Mouse (Mus musculus): Measurements from ENCODE around the gene Etl4. TPM values are rescaled to one million over a fixed set of nuclear protein-coding genes. Genes with fewer than 3 reads are reported as not detected.
"Not testable (repeated sequence)": the region's sequence is repeated elsewhere in the genome, so short reads cannot be mapped to it uniquely, and the experiment has no call there.

The Etl4 gene
- total RNA-seq, 2 experiments from 2014 or later, result 129 TPM

DNA sequence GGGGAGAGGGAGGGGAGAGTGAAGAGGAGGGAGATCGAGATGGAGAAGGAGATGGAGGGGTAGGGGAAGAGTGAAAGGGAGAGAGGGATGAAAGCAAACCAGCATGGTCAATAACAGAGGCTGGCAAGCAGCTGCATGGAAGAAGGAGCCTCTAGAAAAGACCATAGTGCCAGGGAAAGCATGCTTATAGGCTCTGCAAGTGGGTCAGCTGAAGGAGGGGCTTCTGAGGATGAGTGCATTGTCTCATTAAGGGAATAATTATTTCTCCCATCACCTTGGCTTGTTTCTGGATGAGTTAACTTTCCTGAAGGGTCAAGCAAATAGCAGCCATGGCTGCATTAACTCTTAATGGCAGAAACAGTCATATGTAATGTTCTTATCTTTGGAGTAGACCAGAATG is 228.8 kb downstream of the Etl4 start:
- no peak for DNase-seq (ENCODE audit: low spot score in 2 of 2)
- intact Hi-C loops (cut with DNase I), result no loop called here

DNA sequence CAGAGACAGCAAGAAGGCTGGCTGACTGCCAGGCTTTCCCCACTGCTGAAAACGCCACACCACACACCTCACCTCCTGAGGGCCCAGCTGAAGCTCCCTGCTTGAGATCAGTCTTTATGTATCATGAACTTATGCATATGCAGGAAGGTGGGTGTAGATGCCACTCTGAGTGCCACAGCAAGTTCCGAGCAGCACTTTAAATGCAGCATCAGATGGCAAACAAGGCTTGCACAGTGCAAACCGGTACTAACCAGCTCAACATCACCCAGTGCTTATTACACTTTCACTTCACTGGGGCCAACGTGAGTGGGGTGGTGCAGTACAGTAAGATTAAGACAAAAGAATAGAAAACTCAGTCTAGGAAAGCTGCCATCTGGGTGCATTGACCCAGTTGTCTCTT is 235.8 kb downstream of the Etl4 start:
- intact Hi-C loops (cut with DNase I), result no loop called here
- peak; percentile 12 to 68 for DNase-seq (ENCODE audit: low spot score in 2 of 2)

DNA sequence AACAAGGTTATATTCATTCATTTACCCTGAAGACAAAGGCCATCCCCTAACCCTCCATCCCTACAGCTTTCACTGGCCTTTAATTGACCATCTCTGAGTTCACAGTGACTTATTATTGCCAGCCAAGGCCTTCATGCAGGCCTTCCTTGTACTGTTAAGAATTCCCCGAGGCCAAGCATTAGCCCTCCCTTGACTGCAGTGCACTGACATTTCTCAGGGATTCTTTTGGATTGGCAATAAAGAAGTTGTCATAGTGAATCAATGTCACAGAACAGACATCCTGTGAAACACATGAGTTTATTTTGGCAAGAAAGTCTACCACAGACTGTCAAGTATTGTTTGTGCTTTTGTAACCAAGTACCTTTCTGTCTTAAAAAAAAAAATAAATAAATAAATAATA is 257.5 kb downstream of the Etl4 start:
- DNase-seq (ENCODE audit: low spot score in 2 of 2), result no peak
- intact Hi-C loops (cut with DNase I), result no loop called here

DNA sequence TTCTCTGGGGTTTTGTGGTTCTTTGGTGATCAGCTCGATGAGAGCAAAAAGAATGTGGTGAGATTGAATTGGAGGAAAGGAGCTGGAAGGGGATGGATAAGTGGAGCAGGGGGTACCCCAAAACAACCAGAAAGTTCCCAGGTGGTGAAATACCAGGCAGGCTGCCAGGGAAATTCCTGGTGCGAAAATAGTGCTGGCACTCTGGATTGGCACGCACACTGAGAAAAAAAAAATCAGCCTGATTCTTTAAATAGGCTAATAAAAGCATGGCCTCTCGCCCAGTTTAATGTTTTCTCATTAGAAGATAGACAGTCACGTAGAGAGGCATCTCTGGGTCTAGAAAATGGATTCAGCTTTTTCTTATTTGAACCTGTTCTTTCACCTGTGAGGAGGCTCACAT is 258.0 kb downstream of the Etl4 start:
- DNase-seq (ENCODE audit: low spot score in 2 of 2), result no peak
- intact Hi-C loops (cut with DNase I), result no loop called here

DNA sequence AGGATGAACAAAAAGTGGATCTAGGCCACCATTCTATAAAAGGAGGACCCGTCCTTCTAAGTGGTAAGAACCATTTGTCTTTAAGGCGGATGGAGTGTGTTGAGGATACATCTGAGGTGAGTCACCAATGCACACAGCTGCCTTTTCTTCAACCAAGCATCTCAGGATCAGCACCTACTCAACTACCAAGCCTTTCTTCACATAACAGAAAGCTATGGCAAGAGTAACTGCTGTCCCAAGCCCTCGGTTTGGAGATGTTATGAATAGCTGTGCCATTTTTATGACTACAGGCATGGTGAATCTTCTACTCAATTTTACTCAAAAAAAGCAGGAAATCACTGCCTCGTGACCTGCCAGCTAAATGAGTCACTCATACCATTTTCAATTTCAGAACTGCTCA is 258.6 kb downstream of the Etl4 start:
- peak in 1 of 2 experiments; percentile 51 for DNase-seq (ENCODE audit: low spot score in 2 of 2)
- intact Hi-C loops (cut with DNase I), result no loop called here

DNA sequence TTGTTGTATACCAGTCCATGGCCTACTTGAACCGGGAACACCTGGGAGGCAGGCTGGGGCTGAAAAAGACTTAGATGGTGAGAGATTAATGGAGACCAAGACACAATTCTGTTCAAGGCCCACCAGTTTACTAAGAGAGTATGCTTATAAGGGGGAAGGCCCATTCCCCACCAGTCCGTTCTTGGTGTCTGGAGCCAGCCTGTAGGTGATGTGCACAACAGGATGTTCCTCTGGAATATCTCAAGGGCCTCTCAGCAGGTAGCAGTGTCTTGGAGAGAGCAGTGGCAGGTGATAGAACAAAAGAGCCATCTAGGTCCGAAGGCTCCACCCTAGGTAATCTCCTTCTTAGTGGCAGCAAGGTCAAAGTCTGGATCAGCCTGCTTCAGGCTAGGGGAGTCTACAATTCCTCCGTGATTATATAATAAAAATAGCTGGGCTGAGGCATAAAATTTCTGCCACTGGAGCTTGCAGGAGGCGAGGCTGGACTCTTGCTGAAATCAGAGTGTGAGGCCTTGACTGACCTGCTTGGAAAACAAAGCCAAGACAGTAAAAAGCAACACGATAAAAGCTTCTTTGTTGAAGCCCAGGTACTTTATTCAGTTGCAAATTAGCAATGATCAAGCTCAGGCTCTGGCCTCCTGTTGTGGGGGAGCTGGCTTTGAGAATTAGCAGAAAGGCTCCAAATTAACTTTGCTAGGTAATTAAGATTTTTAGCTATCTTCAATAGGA is 267.0 kb downstream of the Etl4 start:
- intact Hi-C loops (cut with DNase I), result not testable (repeated sequence)

DNA sequence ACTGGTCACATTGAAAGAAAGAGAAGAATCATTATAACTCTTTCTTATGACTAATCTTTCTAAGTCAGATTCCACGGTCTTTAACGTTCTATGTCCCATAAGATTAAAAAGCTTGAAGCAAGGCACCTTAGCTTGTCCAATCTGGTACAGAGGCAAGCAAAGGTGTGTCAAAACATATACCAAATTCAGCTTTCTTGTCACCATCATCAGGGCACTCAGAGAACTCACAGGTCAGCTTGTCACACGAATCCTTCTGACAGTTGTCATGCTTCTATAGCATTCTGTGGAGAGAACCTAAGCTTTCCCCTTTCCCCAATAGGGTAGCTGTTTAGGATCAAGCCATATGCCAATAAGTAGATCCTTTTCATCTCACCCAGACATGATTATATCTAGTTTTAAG is 267.7 kb downstream of the Etl4 start:
- intact Hi-C loops (cut with DNase I); DNase-seq (ENCODE audit: low spot score in 2 of 2): not testable (repeated sequence)

More for the DNA sequence above, 267.0 kb downstream of the Etl4 start:
- not testable (repeated sequence) for DNase-seq (ENCODE audit: low spot score in 2 of 2)

DNA sequence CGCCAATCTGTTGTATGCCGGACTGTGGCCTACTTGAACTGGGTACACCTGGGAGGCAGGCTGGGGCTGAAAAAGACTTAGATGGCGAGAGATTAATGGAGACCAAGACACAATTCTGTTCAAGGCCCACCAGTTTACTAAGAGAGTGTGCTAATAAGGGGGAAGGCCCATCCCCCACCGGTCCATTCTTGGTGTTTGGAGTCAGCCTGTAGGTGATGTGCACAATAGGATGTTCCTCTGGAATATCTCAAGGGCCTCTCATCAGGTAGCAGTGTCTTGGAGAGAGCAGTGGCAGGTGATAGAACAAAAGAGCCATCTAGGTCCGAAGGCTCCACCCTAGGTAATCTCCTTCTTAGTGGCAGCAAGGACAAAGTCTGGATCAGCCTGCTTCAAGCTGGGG is 271.0 kb downstream of the Etl4 start:
- intact Hi-C loops (cut with DNase I), result not testable (repeated sequence)

DNA sequence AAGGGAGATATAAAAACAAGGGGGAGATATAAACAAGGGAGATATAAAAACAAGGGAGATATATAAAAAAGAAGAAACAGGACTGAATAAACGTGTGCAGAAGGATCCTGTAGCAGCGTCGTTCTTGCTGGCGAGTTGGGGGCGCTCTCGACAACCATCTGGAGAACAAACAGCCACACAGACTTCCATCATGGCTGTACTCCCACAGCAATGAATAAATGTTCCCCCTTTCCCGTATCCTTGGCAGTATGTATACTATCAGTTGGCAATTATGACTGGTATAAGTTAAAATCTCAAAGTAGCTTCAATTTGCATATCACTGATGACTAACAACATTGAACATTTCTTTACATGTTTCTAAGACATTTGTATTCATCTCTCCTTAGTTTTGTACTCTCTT is 277.6 kb downstream of the Etl4 start:
- intact Hi-C loops (cut with DNase I); DNase-seq (ENCODE audit: low spot score in 2 of 2): not testable (repeated sequence)

More for the DNA sequence above, 271.0 kb downstream of the Etl4 start:
- not testable (repeated sequence) for DNase-seq (ENCODE audit: low spot score in 2 of 2)

DNA sequence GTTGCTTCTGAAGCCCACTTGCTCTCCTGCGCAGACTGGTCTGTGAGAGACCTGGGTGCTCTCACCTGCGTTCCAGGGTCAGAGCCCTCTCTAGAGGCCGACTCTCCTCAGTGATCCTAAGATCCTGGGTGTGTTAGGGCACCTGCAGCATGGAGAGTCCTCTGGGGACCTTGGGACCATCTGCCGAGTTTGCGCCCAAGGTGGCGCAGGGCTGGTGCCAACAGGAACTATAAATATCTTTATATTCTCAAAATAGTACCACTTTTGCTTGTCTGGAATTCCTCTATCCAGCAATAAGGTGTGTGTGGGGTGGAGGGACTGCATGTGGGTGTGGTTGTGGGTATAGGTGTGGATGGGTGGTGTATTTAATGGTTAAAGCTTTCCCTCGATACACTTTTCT is 293.4 kb downstream of the Etl4 start:
- DNase-seq (ENCODE audit: low spot score in 2 of 2), result no peak
- intact Hi-C loops (cut with DNase I), result no loop called here

DNA sequence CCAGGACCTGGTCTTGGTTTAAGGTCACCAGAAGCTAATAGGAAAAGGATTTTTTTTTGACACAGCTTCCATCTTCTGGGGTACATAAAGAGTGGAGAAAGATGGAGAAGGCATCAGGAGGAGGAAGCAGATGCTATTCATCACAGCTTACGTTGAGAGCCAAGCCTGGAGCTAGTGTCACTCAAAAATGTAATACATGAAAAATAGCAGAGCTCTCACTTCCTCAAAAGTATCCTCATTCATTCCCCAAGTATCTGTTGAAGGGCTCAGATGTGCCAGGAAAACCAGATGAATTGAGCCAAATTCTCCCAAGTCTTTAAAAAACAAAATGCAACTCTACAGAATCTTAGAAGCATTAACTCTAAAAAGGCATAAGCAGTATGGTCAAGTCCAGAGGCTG is 297.1 kb downstream of the Etl4 start:
- peak in 1 of 2 experiments; percentile 48 for DNase-seq (ENCODE audit: low spot score in 2 of 2)

DNA sequence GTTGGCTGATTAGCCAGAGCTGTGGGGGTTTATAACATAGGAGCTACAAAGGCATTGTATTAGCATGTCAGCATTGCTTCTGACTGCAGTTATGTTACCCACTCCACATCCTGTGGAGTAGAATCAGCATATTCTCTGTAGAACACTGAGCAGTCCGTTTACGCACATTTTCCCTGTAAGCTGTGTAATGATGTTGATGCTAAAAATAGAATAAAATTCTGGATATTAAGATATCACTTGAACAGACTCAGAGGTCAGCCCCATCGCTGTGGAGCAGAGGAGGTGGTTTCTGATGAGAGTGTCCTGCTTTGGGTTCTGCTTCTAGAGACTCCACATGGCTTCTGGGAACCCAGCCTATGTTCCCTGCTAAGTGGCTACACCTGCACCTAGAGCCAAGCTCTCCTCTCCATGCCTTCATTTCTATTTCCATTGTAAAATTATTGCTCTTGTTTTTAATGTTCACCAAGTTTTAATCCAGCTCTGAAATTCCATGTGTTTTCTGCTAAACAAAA is 299.2 kb downstream of the Etl4 start:
- intact Hi-C loops (cut with DNase I), result no loop called here
- no peak for DNase-seq (ENCODE audit: low spot score in 2 of 2)

More for the DNA sequence above, 297.1 kb downstream of the Etl4 start:
- intact Hi-C loops (cut with DNase I), result no loop called here

DNA sequence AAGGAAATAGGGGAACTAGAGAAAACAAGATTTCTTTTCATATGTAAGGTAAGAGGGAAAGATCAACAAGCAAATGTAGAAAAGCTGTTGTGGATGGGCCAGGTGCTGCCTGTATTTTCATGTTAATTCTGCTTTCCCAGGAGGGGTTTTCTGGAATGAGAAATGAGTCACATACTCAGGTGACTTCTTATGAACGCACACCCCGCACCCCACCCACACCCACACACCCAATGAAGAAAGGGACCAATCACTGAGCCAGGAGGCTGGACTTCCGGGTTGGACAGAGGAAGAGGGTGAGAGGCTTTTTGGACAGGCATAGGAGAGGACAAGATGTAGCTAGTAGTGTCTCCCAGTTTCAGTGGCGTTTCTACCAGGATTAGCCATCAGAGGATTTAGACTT is 299.8 kb downstream of the Etl4 start:
- intact Hi-C loops (cut with DNase I), result no loop called here
- no peak for DNase-seq (ENCODE audit: low spot score in 2 of 2)

DNA sequence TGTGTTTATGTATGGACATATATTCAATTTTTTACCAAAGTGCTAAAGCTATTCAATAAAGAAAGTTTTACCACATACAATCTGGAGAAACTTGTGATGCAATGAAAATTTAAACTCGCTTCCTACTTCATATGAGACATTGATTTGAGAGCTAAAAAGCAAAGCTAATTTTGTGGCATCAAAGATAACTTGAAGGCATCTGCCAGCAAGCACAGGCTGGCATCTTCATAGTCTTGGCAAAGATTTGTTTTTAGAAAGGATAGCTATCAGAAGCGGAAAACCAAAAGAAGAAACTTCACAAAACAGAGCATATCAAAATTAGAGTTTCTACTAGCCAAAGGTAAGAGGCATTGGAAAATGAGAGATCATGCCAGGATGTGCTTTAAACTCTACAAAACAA is 306.7 kb downstream of the Etl4 start:
- peak in 1 of 2 experiments; percentile 76 for DNase-seq (ENCODE audit: low spot score in 2 of 2)
- intact Hi-C loops (cut with DNase I), result loop anchor here (1.0 to 5.0 kb wide), 3 partner anchors 33 to 104 kb away; no protein-coding TSS in a partner anchor

DNA sequence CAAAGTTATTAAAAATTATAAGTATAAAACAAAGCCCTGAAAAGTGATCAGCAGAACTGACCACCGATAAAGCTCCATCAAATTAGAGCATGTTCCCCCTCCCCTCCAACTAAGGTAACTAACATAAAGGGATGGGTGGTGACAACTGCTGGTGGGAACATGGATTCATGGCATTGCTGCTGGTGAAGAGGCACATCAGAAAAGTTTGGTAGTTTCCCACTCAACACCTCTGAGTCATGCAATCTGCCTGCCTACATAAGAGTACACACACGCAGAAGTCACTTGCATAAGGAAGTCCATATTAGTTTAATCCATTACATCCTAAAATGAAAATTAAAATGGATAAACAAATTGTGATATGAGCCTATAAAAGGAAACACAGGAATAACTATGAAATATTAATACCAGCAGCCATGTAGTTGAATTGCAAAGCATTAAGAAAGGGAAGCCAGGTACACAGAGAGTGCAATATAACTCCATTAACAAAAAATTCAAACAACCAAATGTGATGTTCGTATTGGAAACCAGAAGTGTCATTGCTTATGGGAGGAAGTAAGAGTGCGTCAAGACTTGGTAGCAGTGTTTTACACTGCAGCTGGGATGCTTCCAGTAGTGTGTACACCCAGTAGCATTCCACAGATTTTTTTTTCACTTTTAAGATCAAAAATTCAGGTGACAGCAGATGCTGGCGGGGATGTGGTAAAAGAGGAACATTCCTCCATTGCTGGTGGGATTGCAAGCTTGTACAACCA is 307.3 kb downstream of the Etl4 start:
- intact Hi-C loops (cut with DNase I), result loop anchor here (1.0 to 5.0 kb wide), 3 partner anchors 32 to 105 kb away; no protein-coding TSS in a partner anchor
- DNase-seq (ENCODE audit: low spot score in 2 of 2), result peak; percentile 40 to 92

DNA sequence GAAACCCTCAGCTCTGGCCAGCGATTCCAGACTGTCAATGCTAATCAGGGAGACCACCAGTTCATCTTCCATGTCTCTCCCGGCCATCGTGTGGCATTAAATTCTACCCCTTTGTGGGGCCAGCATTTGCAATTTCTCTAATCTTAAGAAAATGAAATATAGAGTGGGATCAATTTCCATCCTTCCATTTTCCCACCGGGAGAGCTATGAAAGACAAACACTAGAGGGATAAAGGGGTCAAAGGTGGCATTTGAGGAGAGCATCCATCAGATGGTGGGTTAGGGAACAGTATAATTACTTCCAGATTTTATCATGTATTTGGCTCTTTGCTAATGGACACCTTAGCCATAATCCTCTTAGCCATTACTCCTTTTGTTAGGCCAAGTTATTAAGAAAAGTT is 321.8 kb downstream of the Etl4 start:
- DNase-seq (ENCODE audit: low spot score in 2 of 2), result no peak
- intact Hi-C loops (cut with DNase I), result no loop called here

DNA sequence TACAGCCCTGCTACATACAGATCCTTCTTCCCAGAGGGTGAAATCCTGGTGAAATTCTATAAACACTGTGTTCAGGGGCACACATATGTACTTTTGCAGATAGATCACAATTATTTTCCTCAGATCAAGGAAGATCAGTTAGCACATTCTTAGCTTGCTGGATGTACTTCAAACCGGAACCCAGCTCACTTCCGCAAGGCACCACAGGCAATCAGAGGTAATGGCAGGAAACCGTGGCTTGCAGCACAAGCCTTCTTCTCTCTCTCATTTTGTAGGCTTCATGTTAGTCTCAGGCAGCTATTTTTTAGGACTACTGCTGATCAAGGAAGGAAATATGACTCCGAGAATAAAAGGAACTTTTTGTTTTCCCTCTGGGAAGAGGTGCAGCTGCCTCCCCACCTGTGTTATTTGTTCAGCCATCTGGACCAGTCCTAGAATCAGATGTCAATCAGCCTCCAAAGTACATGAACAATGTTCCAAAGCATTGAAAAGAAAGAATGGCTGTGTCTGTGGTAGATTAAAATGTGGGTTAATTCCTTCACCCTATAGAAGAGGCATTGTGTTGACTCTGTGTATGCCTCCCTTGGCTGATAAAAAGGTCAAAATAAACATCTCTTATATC is 338.6 kb downstream of the Etl4 start:
- DNase-seq (ENCODE audit: low spot score in 2 of 2), result peak; percentile 17 to 20
- intact Hi-C loops (cut with DNase I), result loop anchor here (2.0 to 5.0 kb wide), 2 partner anchors 31 to 34 kb away; no protein-coding TSS in a partner anchor

DNA sequence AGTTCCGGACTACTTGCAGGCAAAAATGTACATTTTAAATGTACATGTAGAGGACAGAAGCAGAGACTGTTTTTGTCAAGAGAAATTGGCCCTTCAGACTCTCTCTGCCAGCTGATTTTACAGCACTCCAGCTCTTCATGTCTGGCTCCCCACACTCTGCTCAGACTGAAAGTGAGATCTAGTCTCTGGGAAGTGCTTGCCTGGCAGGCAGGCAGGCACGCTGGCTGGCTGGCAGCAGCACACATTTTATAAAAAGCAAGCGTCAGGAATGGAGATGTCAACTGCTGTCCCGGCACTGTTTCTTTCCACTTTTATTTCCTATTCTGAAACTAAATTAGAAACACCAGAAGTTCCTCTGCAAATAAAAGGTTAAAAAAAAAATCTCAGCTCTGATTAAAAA is 339.8 kb downstream of the Etl4 start:
- peak; percentile 58 to 93 for DNase-seq (ENCODE audit: low spot score in 2 of 2)
- intact Hi-C loops (cut with DNase I), result loop anchor here (2.0 to 5.0 kb wide), 2 partner anchors 33 kb away; no protein-coding TSS in a partner anchor

DNA sequence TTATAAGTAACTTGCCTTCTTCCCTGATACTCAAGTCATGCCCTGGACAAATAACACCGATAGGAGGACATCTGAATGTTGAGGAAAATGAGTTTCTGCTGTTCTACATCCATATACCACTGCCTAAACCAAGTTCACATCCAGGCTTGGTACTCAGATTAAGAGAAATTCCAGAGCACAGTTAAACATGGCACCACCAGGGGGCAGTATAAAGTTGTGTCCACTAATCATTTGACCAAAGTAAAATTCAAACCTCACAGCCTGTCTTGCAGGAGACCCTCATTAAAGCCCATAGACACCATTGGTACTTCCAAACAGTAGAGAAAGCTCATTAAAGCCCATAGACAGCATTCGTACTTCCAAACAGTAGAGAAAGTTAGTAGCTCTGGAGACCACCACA is 366.5 kb downstream of the Etl4 start:
- intact Hi-C loops (cut with DNase I), result loop anchor here (2.0 to 10.0 kb wide), 4 partner anchors 219 to 501 kb away; no protein-coding TSS in a partner anchor
- DNase-seq (ENCODE audit: low spot score in 2 of 2), result peak; percentile 44 to 61

DNA sequence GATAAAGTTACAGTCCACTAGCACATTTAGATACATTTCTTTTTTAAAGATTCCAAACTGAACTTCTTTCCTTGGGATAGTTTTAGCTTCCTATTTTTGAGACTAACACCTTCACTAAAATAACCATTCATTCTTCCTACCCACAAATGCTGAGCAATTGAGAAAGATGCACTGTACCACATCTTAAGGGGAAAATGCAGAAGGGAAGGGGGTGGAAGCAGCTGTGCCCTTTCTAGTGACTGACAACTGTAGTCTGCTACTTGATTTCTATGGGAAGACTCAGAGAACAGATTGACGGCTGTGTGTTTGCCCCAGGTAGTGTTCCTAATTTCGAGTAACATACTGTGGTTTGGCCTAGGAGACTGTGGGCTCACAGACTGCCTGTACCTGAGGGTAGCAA is 372.3 kb downstream of the Etl4 start:
- DNase-seq (ENCODE audit: low spot score in 2 of 2), result peak; percentile 32 to 89
- intact Hi-C loops (cut with DNase I), result loop anchor here (1.0 to 5.0 kb wide), 4 partner anchors 35 to 170 kb away; no protein-coding TSS in a partner anchor
